In the genomic region with DNA sequence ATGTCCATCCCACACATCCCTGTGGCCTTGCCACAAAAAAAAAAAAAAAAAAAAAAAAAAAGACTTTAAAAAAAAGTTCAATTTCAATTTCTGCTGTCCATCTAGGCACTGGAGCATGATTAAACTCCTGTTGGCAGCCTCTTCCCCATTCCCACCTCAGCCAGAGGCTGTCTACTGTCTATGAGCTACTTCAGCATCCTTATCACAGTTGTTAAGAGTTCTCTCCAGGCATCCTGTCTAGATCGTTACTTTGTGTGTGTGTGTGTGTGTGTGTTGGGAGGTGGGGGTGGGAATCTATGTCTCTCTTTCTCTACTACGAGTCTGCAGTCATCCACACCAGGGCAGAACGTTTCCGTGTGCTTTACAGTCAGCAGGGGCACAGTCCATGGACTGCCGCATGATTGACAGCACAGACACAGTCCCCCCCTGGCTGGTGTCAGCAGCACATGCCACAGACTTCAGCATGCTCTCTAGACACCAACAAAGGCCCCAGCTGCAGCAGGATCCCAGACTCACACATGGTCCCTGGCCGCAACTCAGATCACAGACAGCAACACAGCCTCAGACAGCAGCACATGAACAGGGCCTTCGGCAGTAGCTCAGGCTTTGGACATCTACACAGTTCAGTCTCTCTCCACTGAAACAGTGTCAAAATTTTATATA, we compare ENCODE assay signal across 11 mouse cellular contexts. TPM values are rescaled to one million over a fixed set of nuclear protein-coding genes. Genes with fewer than 3 reads are reported as not detected.
A peak's percentile ranks its signal among the peaks of the same experiment; 100 is the strongest.
DNase-seq lines count a peak whose midpoint lies in the region; ATAC-seq and TF ChIP-seq lines count a peak whose summit lies in the region.
"Had no signal": no experiment of that assay in that cellular context is flagged by ENCODE, and none has a peak within 500 bp of the region (broad histone marks: within the 10 kb centered on the region; RNA-seq: fewer than 3 reads in every experiment).

No protein-coding gene starts in this region.

- DNase-seq in liver, postnatal 0 days: peak; percentile 17
- no peak for DNase-seq in liver, embryonic 11.5 days (ENCODE audit: low spot score)
- DNase-seq in forebrain, embryonic 14.5 days (ENCODE audit: low spot score): peak; percentile 66
- no peak for DNase-seq in limb, embryonic 11.5 days (ENCODE audit: low spot score)
- peak; percentile 90 for DNase-seq in thymus, postnatal 0 days (ENCODE audit: low spot score)
- DNase-seq in layer of hippocampus, postnatal 10 days (ENCODE audit: low spot score in 2 of 2): no peak
- DNase-seq in adrenal gland, adult 8-10 months: no peak
- DNase-seq in lung, postnatal 36 days: no peak
- DNase-seq: cerebellum, adult 18-20 months had no signal

- H3K9me3 ChIP-seq in liver, postnatal 0 days (ENCODE audit: low read length): no peaks in the 10 kb centered on the region
- H3K9me3 ChIP-seq in liver, embryonic 11.5 days (ENCODE audit: control insufficient read depth, low read length): no peaks in the 10 kb centered on the region
- H3K9me3 ChIP-seq in forebrain, embryonic 14.5 days (replicated peaks; ENCODE audit: control insufficient read depth, low read length): no peaks in the 10 kb centered on the region
- H3K9me3 ChIP-seq in limb, embryonic 11.5 days (ENCODE audit: control insufficient read depth, low read length): no peaks in the 10 kb centered on the region
- H3K9me3 ChIP-seq: intestine, embryonic 15.5 days had no signal

- no peaks in the 10 kb centered on the region for H3K4me1 ChIP-seq in liver, postnatal 0 days (ENCODE audit: insufficient read depth)
- no peaks in the 10 kb centered on the region for H3K4me1 ChIP-seq in liver, embryonic 11.5 days (replicated peaks; ENCODE audit: control insufficient read depth, insufficient read depth, low read length)
- H3K4me1 ChIP-seq in forebrain, embryonic 14.5 days (ENCODE audit: control insufficient read depth, insufficient read depth, low read length): 0 out of 2 replicates have a peak, but pooled peaks cover 6% of the 10 kb centered on the region
- H3K4me1 ChIP-seq in limb, embryonic 11.5 days (ENCODE audit: control insufficient read depth, insufficient read depth, low read length): no peaks in the 10 kb centered on the region
- H3K4me1 ChIP-seq: intestine, embryonic 15.5 days had no signal

- TF ChIP-seq CTCF in liver, postnatal 0 days (IDR thresholded peaks at IDR 0.05; ENCODE audit: low read depth): no peak

- no peaks in the 10 kb centered on the region for H3K27me3 ChIP-seq in liver, postnatal 0 days (ENCODE audit: insufficient read depth, low read length)
- H3K27me3 ChIP-seq in liver, embryonic 11.5 days (replicated peaks; ENCODE audit: control insufficient read depth, insufficient read depth, low read length): no peaks in the 10 kb centered on the region
- no peaks in the 10 kb centered on the region for H3K27me3 ChIP-seq in forebrain, embryonic 14.5 days (replicated peaks; ENCODE audit: control insufficient read depth, insufficient read depth, low read length)
- H3K27me3 ChIP-seq in limb, embryonic 11.5 days (ENCODE audit: control insufficient read depth, insufficient read depth, low read length): no peaks in the 10 kb centered on the region
- H3K27me3 ChIP-seq: intestine, embryonic 15.5 days had no signal

- H3K4me2 ChIP-seq in liver, postnatal 0 days (ENCODE audit: low read depth, low read length): no peak overlapping the region
- no peak overlapping the region for H3K4me2 ChIP-seq in liver, embryonic 11.5 days
- H3K4me2 ChIP-seq in forebrain, embryonic 14.5 days (ENCODE audit: low read length): no peak overlapping the region
- no peak overlapping the region for H3K4me2 ChIP-seq in limb, embryonic 11.5 days (ENCODE audit: low read depth, severe bottlenecking)
- H3K4me2 ChIP-seq: intestine, embryonic 15.5 days had no signal

- no peaks in the 10 kb centered on the region for H3K36me3 ChIP-seq in liver, postnatal 0 days (replicated peaks; ENCODE audit: insufficient read depth, low read length)
- H3K36me3 ChIP-seq in liver, embryonic 11.5 days (ENCODE audit: control insufficient read depth, insufficient read depth, low read length): no peaks in the 10 kb centered on the region
- no peaks in the 10 kb centered on the region for H3K36me3 ChIP-seq in forebrain, embryonic 14.5 days (ENCODE audit: control insufficient read depth, insufficient read depth, low read length)
- H3K36me3 ChIP-seq in limb, embryonic 11.5 days (ENCODE audit: control insufficient read depth, insufficient read depth, low read length): no peaks in the 10 kb centered on the region
- H3K36me3 ChIP-seq: intestine, embryonic 15.5 days had no signal

- H3K4me3 ChIP-seq in liver, postnatal 0 days (ENCODE audit: low read depth, low read length): no peak overlapping the region
- H3K4me3 ChIP-seq in liver, embryonic 11.5 days (ENCODE audit: low read depth, low read length): no peak overlapping the region
- no peak overlapping the region for H3K4me3 ChIP-seq in forebrain, embryonic 14.5 days (ENCODE audit: low read depth, low read length)
- no peak overlapping the region for H3K4me3 ChIP-seq in limb, embryonic 11.5 days (ENCODE audit: low read depth, low read length)
- H3K4me3 ChIP-seq: intestine, embryonic 15.5 days had no signal

- no peak for ATAC-seq in liver, postnatal 0 days
- ATAC-seq in liver, embryonic 11.5 days (replicated peaks; ENCODE audit: low FRiP score): no peak
- ATAC-seq in forebrain, embryonic 14.5 days: peak; percentile 95
- ATAC-seq in limb, embryonic 11.5 days (ENCODE audit: insufficient number of reproducible peaks, low FRiP score, low TSS enrichment, low read depth): peak; percentile 74
- ATAC-seq: intestine, embryonic 15.5 days had no signal

- TF ChIP-seq EP300 in liver, postnatal 0 days (IDR thresholded peaks at IDR 0.05; ENCODE audit: low read depth): no peak

- 63% methylated on average over 7 of the region's 7 CpGs for WGBS in liver, postnatal 0 days (ENCODE audit: insufficient replicate concordance)
- WGBS in liver, embryonic 11.5 days: 69% methylated on average over 7 of the region's 7 CpGs
- WGBS in forebrain, embryonic 14.5 days: 38% methylated on average over 7 of the region's 7 CpGs
- 71% methylated on average over 7 of the region's 7 CpGs for WGBS in limb, embryonic 11.5 days

- H3K9ac ChIP-seq in liver, postnatal 0 days (replicated peaks): no peak overlapping the region
- no peak overlapping the region for H3K9ac ChIP-seq in liver, embryonic 11.5 days (ENCODE audit: low read depth, low read length)
- no peak overlapping the region for H3K9ac ChIP-seq in forebrain, embryonic 14.5 days (ENCODE audit: low read length)
- H3K9ac ChIP-seq in limb, embryonic 11.5 days (ENCODE audit: low read length): no peak overlapping the region
- H3K9ac ChIP-seq: intestine, embryonic 15.5 days had no signal

- no peak overlapping the region for H3K27ac ChIP-seq in liver, postnatal 0 days (ENCODE audit: low read depth)
- no peak overlapping the region for H3K27ac ChIP-seq in liver, embryonic 11.5 days (ENCODE audit: low read depth, low read length)
- H3K27ac ChIP-seq in forebrain, embryonic 14.5 days (ENCODE audit: low read depth, low read length): no peak overlapping the region
- H3K27ac ChIP-seq in limb, embryonic 11.5 days (replicated peaks; ENCODE audit: low read depth, low read length): no peak overlapping the region
- H3K27ac ChIP-seq: intestine, embryonic 15.5 days had no signal

RNA-seq across cellular contexts. Expression of gene Rag2, which starts 16.2 kb away (rescaled TPM):
- polyA plus RNA-seq in liver, postnatal 0 days (2015; fragmentation: Nextera tagmentation; extraction: Ambion mirVana): 1.1 and 1.4 TPM in 2 replicates
- polyA plus RNA-seq in liver, embryonic 11.5 days (2014; fragmentation: Nextera tagmentation; extraction: Ambion mirVana): 0.10 and 0.17 TPM in 2 replicates
- 0.14 TPM in 1 of 2 replicates, not detected in the other for polyA plus RNA-seq in forebrain, embryonic 14.5 days (2014; fragmentation: Nextera tagmentation; extraction: Ambion mirVana)
- polyA plus RNA-seq in limb, embryonic 11.5 days (2014; fragmentation: Nextera tagmentation; extraction: Ambion mirVana): 0.13 TPM in 1 of 2 replicates, not detected in the other
- polyA plus RNA-seq in thymus, postnatal 0 days (2015; fragmentation: Nextera tagmentation; extraction: Ambion mirVana): 116 and 143 TPM in 2 replicates
- not detected for total RNA-seq in layer of hippocampus, postnatal 10 days (2021)
- not detected for total RNA-seq in adrenal gland, adult 8-10 months (2022)
- total RNA-seq: layer of hippocampus, postnatal 14 days had no signal

RNA-seq across cellular contexts. Expression of gene Rag1, which starts 40.9 kb away (rescaled TPM):
- 0.95 and 1.1 TPM in 2 replicates for polyA plus RNA-seq in liver, postnatal 0 days (2015; fragmentation: Nextera tagmentation; extraction: Ambion mirVana)
- 0.09 and 0.12 TPM in 2 replicates for polyA plus RNA-seq in liver, embryonic 11.5 days (2014; fragmentation: Nextera tagmentation; extraction: Ambion mirVana)
- polyA plus RNA-seq in forebrain, embryonic 14.5 days (2014; fragmentation: Nextera tagmentation; extraction: Ambion mirVana): 0.07 and 0.13 TPM in 2 replicates
- polyA plus RNA-seq in limb, embryonic 11.5 days (2014; fragmentation: Nextera tagmentation; extraction: Ambion mirVana): 0.56 and 0.87 TPM in 2 replicates
- polyA plus RNA-seq in thymus, postnatal 0 days (2015; fragmentation: Nextera tagmentation; extraction: Ambion mirVana): 319 and 337 TPM in 2 replicates
- total RNA-seq in layer of hippocampus, postnatal 10 days (2021): under 1 TPM; 0.29 to 0.41 TPM
- total RNA-seq in adrenal gland, adult 8-10 months (2022): under 1 TPM in 2 of 4 experiments, not detected in 2; 0.03 to 0.07 TPM

RNA-seq across cellular contexts. Expression of gene B230118H07Rik, which starts 41.0 kb away (rescaled TPM):
- polyA plus RNA-seq in liver, postnatal 0 days (2015; fragmentation: Nextera tagmentation; extraction: Ambion mirVana): 15.1 and 18.5 TPM in 2 replicates
- 33.1 and 38.1 TPM in 2 replicates for polyA plus RNA-seq in liver, embryonic 11.5 days (2014; fragmentation: Nextera tagmentation; extraction: Ambion mirVana)
- polyA plus RNA-seq in forebrain, embryonic 14.5 days (2014; fragmentation: Nextera tagmentation; extraction: Ambion mirVana): 50.2 and 58.8 TPM in 2 replicates
- polyA plus RNA-seq in limb, embryonic 11.5 days (2014; fragmentation: Nextera tagmentation; extraction: Ambion mirVana): 60.6 and 61.7 TPM in 2 replicates
- polyA plus RNA-seq in thymus, postnatal 0 days (2015; fragmentation: Nextera tagmentation; extraction: Ambion mirVana): 109 and 145 TPM in 2 replicates
- 10 to 100 TPM; 28.0 to 30.1 TPM for total RNA-seq in layer of hippocampus, postnatal 10 days (2021)
- 10 to 100 TPM; 27.3 to 55.4 (median 32.3) TPM for total RNA-seq in adrenal gland, adult 8-10 months (2022)

Comparison
In these comparisons a context has a peak if more than half of its experiments do, and no peak if none do; other contexts are left out.
1. DNase-seq: peak in liver, postnatal 0 days (single experiment), forebrain, embryonic 14.5 days (single experiment) and thymus, postnatal 0 days (single experiment); none in liver, embryonic 11.5 days (single experiment), limb, embryonic 11.5 days (single experiment), layer of hippocampus, postnatal 10 days (0 of 2), adrenal gland, adult 8-10 months (single experiment) and lung, postnatal 36 days (single experiment).
2. ATAC-seq: peak in forebrain, embryonic 14.5 days (single experiment) and limb, embryonic 11.5 days (single experiment); none in liver, postnatal 0 days (single experiment) and liver, embryonic 11.5 days (single experiment).
3. RNA of gene Rag2, which starts 16.2 kb away (polyA plus RNA-seq): 116 to 143 TPM in thymus, postnatal 0 days; 1.1 to 1.4 TPM in liver, postnatal 0 days, 0.14 TPM in forebrain, embryonic 14.5 days, 0.10 to 0.17 TPM in liver, embryonic 11.5 days and 0.13 TPM in limb, embryonic 11.5 days; every median in the first group is over 10 times any median in the second.
4. RNA of gene Rag1, which starts 40.9 kb away (polyA plus RNA-seq): 319 to 337 TPM in thymus, postnatal 0 days; 0.95 to 1.1 TPM in liver, postnatal 0 days, 0.56 to 0.87 TPM in limb, embryonic 11.5 days, 0.07 to 0.13 TPM in forebrain, embryonic 14.5 days and 0.09 to 0.12 TPM in liver, embryonic 11.5 days; every median in the first group is over 100 times any median in the second.